Mouse (Mus musculus): ENCODE results near the gene Scarb1.

Scarb1 gene

GRCm38 (mm10) chr5:125303055-125303454, 37.8 kb downstream of the Scarb1 start:
- no peak for DNase-seq

- DNase-seq, result peak; percentile 94
Observed at GRCm38 (mm10) chr5:125298234-125298633, 42.7 kb downstream of the Scarb1 start.

- no peak for DNase-seq
Observed at GRCm38 (mm10) chr5:125297171-125297570, 43.7 kb downstream of the Scarb1 start.

- DNase-seq, result no peak
Observed at GRCm38 (mm10) chr5:125292951-125293350, 47.9 kb downstream of the Scarb1 start.

- no peak for DNase-seq
Observed at GRCm38 (mm10) chr5:125291895-125292294, 49.0 kb downstream of the Scarb1 start.

GRCm38 (mm10) chr5:125291387-125291786, 49.5 kb downstream of the Scarb1 start:
- no peak for DNase-seq

- DNase-seq, result no peak
Observed at GRCm38 (mm10) chr5:125287053-125287655, 53.7 kb downstream of the Scarb1 start.

GRCm38 (mm10) chr5:125286090-125286489, 54.8 kb downstream of the Scarb1 start:
- no peak for DNase-seq

GRCm38 (mm10) chr5:125283748-125284640, 56.9 kb downstream of the Scarb1 start:
- DNase-seq, result peak; percentile 94

GRCm38 (mm10) chr5:125279216-125279615, 61.7 kb downstream of the Scarb1 start:
- no peak for DNase-seq

GRCm38 (mm10) chr5:125278314-125278713, 62.6 kb downstream of the Scarb1 start:
- DNase-seq, result peak; percentile 90

GRCm38 (mm10) chr5:125277313-125277712, 63.6 kb downstream of the Scarb1 start:
- no peak for DNase-seq

- no peak for DNase-seq
Observed at GRCm38 (mm10) chr5:125276765-125277164, 64.1 kb downstream of the Scarb1 start.

GRCm38 (mm10) chr5:125275315-125275714, 65.6 kb downstream of the Scarb1 start:
- DNase-seq, result peak; percentile 90

- peak; percentile 90 for DNase-seq
Observed at GRCm38 (mm10) chr5:125274773-125275172, 66.1 kb downstream of the Scarb1 start.

GRCm38 (mm10) chr5:125274182-125274581, 66.7 kb downstream of the Scarb1 start:
- DNase-seq, result peak; percentile 91

GRCm38 (mm10) chr5:125273666-125274109, 67.2 kb downstream of the Scarb1 start:
- peak; percentile 99 for DNase-seq

GRCm38 (mm10) chr5:125272231-125272988, 68.5 kb downstream of the Scarb1 start:
- DNase-seq, result peak; percentile 91

GRCm38 (mm10) chr5:125271531-125272203, 69.2 kb downstream of the Scarb1 start:
- peak; percentile 98 for DNase-seq

GRCm38 (mm10) chr5:125270587-125271130, 70.2 kb downstream of the Scarb1 start:
- peak; percentile 94 for DNase-seq

GRCm38 (mm10) chr5:125269836-125270235, 71.1 kb downstream of the Scarb1 start:
- DNase-seq, result no peak

GRCm38 (mm10) chr5:125269399-125269798, 71.5 kb downstream of the Scarb1 start:
- DNase-seq, result peak; percentile 90

Measured in heart, adult 11 months (tissue).